Comparison of ENCODE assay signal across 8 mouse cellular contexts in genomic region chr17:87315021-87315531, GRCm38 (mm10). TPM values are rescaled to one million over a fixed set of nuclear protein-coding genes. Genes with fewer than 3 reads are reported as not detected.
DNase-seq lines count a peak whose midpoint lies in the region; ATAC-seq lines count a peak whose summit lies in the region.

No protein-coding gene starts in this region.

- H3K27ac ChIP-seq in hindbrain, embryonic 16.5 days (ENCODE audit: low read depth, low read length) = no peak overlapping the region

- peak overlapping the region; percentile 16; the same call in 1 of the 2 replicates for H3K4me2 ChIP-seq in hindbrain, embryonic 16.5 days (ENCODE audit: low read length)

- H3K36me3 ChIP-seq in hindbrain, embryonic 16.5 days (ENCODE audit: control insufficient read depth, insufficient read depth, low read length) = no peaks in the 10 kb centered on the region

- 0 out of 2 replicates have a peak, but pooled peaks cover 2% of the 10 kb centered on the region for H3K4me1 ChIP-seq in hindbrain, embryonic 16.5 days (ENCODE audit: control insufficient read depth, insufficient read depth, low read depth, low read length)

- peak; percentile 89 for DNase-seq in R1 (ENCODE audit: low read depth, low spot score)
- DNase-seq in cerebellum, postnatal 25 days = peak; percentile 97 to 98
- peak; percentile 96 for DNase-seq in gastrocnemius, adult 18-20 months (ENCODE audit: low spot score)
- peak; percentile 84 for DNase-seq in left cerebral cortex, adult 11 months (ENCODE audit: low spot score)
- DNase-seq in lung, postnatal 4 days = peak; percentile 91 to 96
- DNase-seq in retina, postnatal 7 days (ENCODE audit: low read depth, low spot score) = peak; percentile 72
- DNase-seq in urinary bladder, adult 2 months (ENCODE audit: low spot score) = peak; percentile 86

- WGBS in hindbrain, embryonic 16.5 days = 9% methylated on average over 9 of the region's 9 CpGs

- no peak overlapping the region for H3K9ac ChIP-seq in hindbrain, embryonic 16.5 days (ENCODE audit: low read depth, low read length)

- no peak overlapping the region for H3K4me3 ChIP-seq in hindbrain, embryonic 16.5 days (ENCODE audit: low read length)

- no peaks in the 10 kb centered on the region for H3K9me3 ChIP-seq in hindbrain, embryonic 16.5 days (ENCODE audit: control insufficient read depth, low read length)

- H3K27me3 ChIP-seq in hindbrain, embryonic 16.5 days (replicated peaks; ENCODE audit: control insufficient read depth, insufficient read depth, low read length) = no peaks in the 10 kb centered on the region

- ATAC-seq in hindbrain, embryonic 16.5 days = peak; percentile 76

RNA-seq across cellular contexts. Expression of gene Ttc7, which starts 32.4 kb away (rescaled TPM):
- total RNA-seq in gastrocnemius, adult 18-20 months (2021) = 10 to 100 TPM in 1 of 2 experiments, 1 to 10 TPM in 1; 8.6 to 10.6 TPM
- 6.1 and 6.6 TPM in 2 replicates for polyA plus RNA-seq in hindbrain, embryonic 16.5 days (2015; fragmentation: Nextera tagmentation; extraction: Ambion mirVana)
- polyA plus RNA-seq in urinary bladder, adult 2 months (2012; rRNA removed) = 14.6 and 20.5 TPM in 2 replicates

RNA-seq across cellular contexts. Expression of gene Mcfd2, which starts 49.3 kb away (rescaled TPM):
- 10 to 100 TPM; 20.9 to 27.6 TPM for total RNA-seq in gastrocnemius, adult 18-20 months (2021)
- polyA plus RNA-seq in hindbrain, embryonic 16.5 days (2015; fragmentation: Nextera tagmentation; extraction: Ambion mirVana) = 48.1 and 49.0 TPM in 2 replicates
- polyA plus RNA-seq in urinary bladder, adult 2 months (2012; rRNA removed) = 81.4 and 89.1 TPM in 2 replicates
